Comparison of ENCODE assay signal across 14 mouse cellular contexts in genomic region chr1:136052547-136052946, GRCm38 (mm10). TPM values are rescaled to one million over a fixed set of nuclear protein-coding genes. Genes with fewer than 3 reads are reported as not detected.
DNase-seq lines count a peak whose midpoint lies in the region; ATAC-seq and TF ChIP-seq lines count a peak whose summit lies in the region.
"Had no signal": no experiment of that assay in that cellular context is flagged by ENCODE, and none has a peak within 500 bp of the region (broad histone marks: within the 10 kb centered on the region; RNA-seq: fewer than 3 reads in every experiment).

Gene Cacna1s (plus strand): TSS chr1:136052750.

- H3K4me3 ChIP-seq in embryonic facial prominence, embryonic 13.5 days: no peak within 1 kb of the TSS
- no peak within 1 kb of the TSS for H3K4me3 ChIP-seq in embryonic facial prominence, embryonic 10.5 days
- no peak within 1 kb of the TSS for H3K4me3 ChIP-seq in hindbrain, embryonic 15.5 days
- no peak within 1 kb of the TSS for H3K4me3 ChIP-seq in hindbrain, embryonic 16.5 days (ENCODE audit: low read length)
- H3K4me3 ChIP-seq in stomach, embryonic 14.5 days (ENCODE audit: low read depth, low read length): no peak within 1 kb of the TSS
- H3K4me3 ChIP-seq in stomach, postnatal 0 days (ENCODE audit: low read depth, low read length): no peak within 1 kb of the TSS

- H3K27ac ChIP-seq in embryonic facial prominence, embryonic 13.5 days: no peak within 1 kb of the TSS
- no peak within 1 kb of the TSS for H3K27ac ChIP-seq in embryonic facial prominence, embryonic 10.5 days (replicated peaks)
- H3K27ac ChIP-seq in hindbrain, embryonic 15.5 days (replicated peaks): no peak within 1 kb of the TSS
- H3K27ac ChIP-seq in hindbrain, embryonic 16.5 days (ENCODE audit: low read depth, low read length): no peak within 1 kb of the TSS
- no peak within 1 kb of the TSS for H3K27ac ChIP-seq in stomach, embryonic 14.5 days (ENCODE audit: low read length)
- no peak within 1 kb of the TSS for H3K27ac ChIP-seq in stomach, postnatal 0 days (replicated peaks)
- H3K27ac ChIP-seq: embryonic facial prominence, embryonic 12.5 days; macrophage had no signal

- no peak within 1 kb of the TSS for H3K9ac ChIP-seq in embryonic facial prominence, embryonic 13.5 days
- H3K9ac ChIP-seq in hindbrain, embryonic 15.5 days: no peak within 1 kb of the TSS
- H3K9ac ChIP-seq in hindbrain, embryonic 16.5 days (ENCODE audit: low read depth, low read length): no peak within 1 kb of the TSS
- H3K9ac ChIP-seq in stomach, embryonic 14.5 days (replicated peaks; ENCODE audit: low read depth, low read length): 0 out of 2 replicates have a peak within 1 kb of the TSS, but pooled peaks have one; percentile 14
- no peak within 1 kb of the TSS for H3K9ac ChIP-seq in stomach, postnatal 0 days (ENCODE audit: low read length)

- peaks cover 18% of the 10 kb centered on the region for H3K4me1 ChIP-seq in embryonic facial prominence, embryonic 13.5 days
- H3K4me1 ChIP-seq in embryonic facial prominence, embryonic 10.5 days: peaks cover 26% of the 10 kb centered on the region
- H3K4me1 ChIP-seq in hindbrain, embryonic 15.5 days (replicated peaks): peaks cover 28% of the 10 kb centered on the region
- peaks cover 20% of the 10 kb centered on the region for H3K4me1 ChIP-seq in hindbrain, embryonic 16.5 days (ENCODE audit: control insufficient read depth, insufficient read depth, low read depth, low read length)
- peaks cover 12% of the 10 kb centered on the region; the same call in 1 of the 2 replicates for H3K4me1 ChIP-seq in stomach, embryonic 14.5 days (ENCODE audit: control insufficient read depth, insufficient read depth, low read length)
- H3K4me1 ChIP-seq in stomach, postnatal 0 days (replicated peaks; ENCODE audit: control insufficient read depth, insufficient read depth): no peaks in the 10 kb centered on the region

- WGBS in embryonic facial prominence, embryonic 13.5 days: 28% methylated on average over 11 of the region's 11 CpGs
- WGBS in embryonic facial prominence, embryonic 10.5 days: 24% methylated on average over 11 of the region's 11 CpGs
- 47% methylated on average over 11 of the region's 11 CpGs for WGBS in hindbrain, embryonic 15.5 days
- WGBS in hindbrain, embryonic 16.5 days: 53% methylated on average over 11 of the region's 11 CpGs
- WGBS in stomach, embryonic 14.5 days: 45% methylated on average over 11 of the region's 11 CpGs
- 62% methylated on average over 11 of the region's 11 CpGs for WGBS in stomach, postnatal 0 days

- H3K27me3 ChIP-seq in embryonic facial prominence, embryonic 13.5 days: peaks cover 59% of the 10 kb centered on the region
- H3K27me3 ChIP-seq in embryonic facial prominence, embryonic 10.5 days (replicated peaks; ENCODE audit: low read depth, poor library complexity, severe bottlenecking): peaks cover 80% of the 10 kb centered on the region
- peaks cover 31% of the 10 kb centered on the region for H3K27me3 ChIP-seq in hindbrain, embryonic 15.5 days
- peaks cover 17% of the 10 kb centered on the region for H3K27me3 ChIP-seq in hindbrain, embryonic 16.5 days (replicated peaks; ENCODE audit: control insufficient read depth, insufficient read depth, low read length)
- H3K27me3 ChIP-seq in stomach, embryonic 14.5 days (ENCODE audit: control insufficient read depth, insufficient read depth, low read length): peaks cover 15% of the 10 kb centered on the region
- H3K27me3 ChIP-seq in stomach, postnatal 0 days (ENCODE audit: control insufficient read depth, insufficient read depth, low read length): no peaks in the 10 kb centered on the region

- peak within 1 kb of the TSS; percentile 64; the same call in 1 of the 2 replicates for H3K4me2 ChIP-seq in embryonic facial prominence, embryonic 13.5 days
- H3K4me2 ChIP-seq in hindbrain, embryonic 15.5 days: peak within 1 kb of the TSS; percentile 69; the same call in 1 of the 2 replicates
- H3K4me2 ChIP-seq in hindbrain, embryonic 16.5 days (ENCODE audit: low read length): no peak within 1 kb of the TSS
- H3K4me2 ChIP-seq in stomach, embryonic 14.5 days (replicated peaks; ENCODE audit: low read depth, low read length): no peak within 1 kb of the TSS
- H3K4me2 ChIP-seq in stomach, postnatal 0 days (replicated peaks; ENCODE audit: low read depth): no peak within 1 kb of the TSS

- no peaks in the 10 kb centered on the region for H3K36me3 ChIP-seq in embryonic facial prominence, embryonic 13.5 days
- no peaks in the 10 kb centered on the region for H3K36me3 ChIP-seq in embryonic facial prominence, embryonic 10.5 days (replicated peaks)
- no peaks in the 10 kb centered on the region for H3K36me3 ChIP-seq in hindbrain, embryonic 15.5 days
- no peaks in the 10 kb centered on the region for H3K36me3 ChIP-seq in hindbrain, embryonic 16.5 days (ENCODE audit: control insufficient read depth, insufficient read depth, low read length)
- H3K36me3 ChIP-seq in stomach, embryonic 14.5 days (ENCODE audit: control insufficient read depth, insufficient read depth, low read length): no peaks in the 10 kb centered on the region
- no peaks in the 10 kb centered on the region for H3K36me3 ChIP-seq in stomach, postnatal 0 days (ENCODE audit: control insufficient read depth, insufficient read depth, low read length)
- H3K36me3 ChIP-seq: embryonic facial prominence, embryonic 12.5 days had no signal

- no peak for DNase-seq in embryonic facial prominence, embryonic 10.5 days (ENCODE audit: low spot score)
- DNase-seq in stomach, postnatal 0 days (ENCODE audit: low spot score): no peak
- DNase-seq in embryo, embryonic 11 days: no peak
- DNase-seq in lung, postnatal 36 days: no peak
- DNase-seq: adrenal gland, adult 8-10 months; kidney, adult 11 months; liver, postnatal 0 days had no signal

- TF ChIP-seq CTCF in stomach, postnatal 0 days (IDR thresholded peaks at IDR 0.05; ENCODE audit: low read depth): no peak

- no peak for TF ChIP-seq EP300 in stomach, postnatal 0 days (optimal IDR thresholded peaks at IDR 0.05)

- H3K9me3 ChIP-seq in embryonic facial prominence, embryonic 13.5 days: no peaks in the 10 kb centered on the region
- H3K9me3 ChIP-seq in embryonic facial prominence, embryonic 10.5 days: no peaks in the 10 kb centered on the region
- H3K9me3 ChIP-seq in hindbrain, embryonic 15.5 days: no peaks in the 10 kb centered on the region
- no peaks in the 10 kb centered on the region for H3K9me3 ChIP-seq in hindbrain, embryonic 16.5 days (ENCODE audit: control insufficient read depth, low read length)
- no peaks in the 10 kb centered on the region for H3K9me3 ChIP-seq in stomach, embryonic 14.5 days (ENCODE audit: control insufficient read depth, low read depth, low read length)
- H3K9me3 ChIP-seq in stomach, postnatal 0 days (ENCODE audit: control insufficient read depth, low read length): no peaks in the 10 kb centered on the region
- H3K9me3 ChIP-seq: embryonic facial prominence, embryonic 12.5 days had no signal

- no peak for ATAC-seq in embryonic facial prominence, embryonic 13.5 days (ENCODE audit: insufficient number of reproducible peaks, insufficient read depth, low FRiP score, low TSS enrichment, low read depth)
- no peak for ATAC-seq in hindbrain, embryonic 15.5 days (ENCODE audit: low FRiP score, low read depth)
- no peak for ATAC-seq in hindbrain, embryonic 16.5 days
- no peak for ATAC-seq in stomach, embryonic 14.5 days (ENCODE audit: insufficient number of reproducible peaks, insufficient read depth, low FRiP score, low read depth)
- ATAC-seq in stomach, postnatal 0 days (ENCODE audit: low FRiP score, low TSS enrichment): no peak
- ATAC-seq: forebrain, embryonic 16.5 days; liver, postnatal 0 days had no signal

RNA-seq across cellular contexts. Expression of gene Cacna1s, which starts in this region (rescaled TPM):
- polyA plus RNA-seq in embryonic facial prominence, embryonic 13.5 days (2015; fragmentation: Nextera tagmentation; extraction: Ambion mirVana): 0.70 and 1.3 TPM in 2 replicates
- 0.06 and 0.16 TPM in 2 replicates for polyA plus RNA-seq in embryonic facial prominence, embryonic 10.5 days (2016; fragmentation: Nextera tagmentation; extraction: Ambion mirVana)
- 0.32 TPM in 1 of 2 replicates, not detected in the other for polyA plus RNA-seq in hindbrain, embryonic 15.5 days (2015; fragmentation: Nextera tagmentation; extraction: Ambion mirVana)
- polyA plus RNA-seq in hindbrain, embryonic 16.5 days (2015; fragmentation: Nextera tagmentation; extraction: Ambion mirVana): 0.45 and 0.66 TPM in 2 replicates
- not detected in 2 replicates for polyA plus RNA-seq in stomach, embryonic 14.5 days (2014; fragmentation: Nextera tagmentation; extraction: Ambion mirVana)
- 0.18 TPM in 1 of 2 replicates, not detected in the other for polyA plus RNA-seq in stomach, postnatal 0 days (2015; fragmentation: Nextera tagmentation; extraction: Ambion mirVana)
- polyA plus RNA-seq: liver, postnatal 0 days; macrophage had no signal

Comparison
In these comparisons a context has a peak if more than half of its experiments do, and no peak if none do; other contexts are left out.
1. H3K4me2 ChIP-seq: peak in embryonic facial prominence, embryonic 13.5 days (single experiment) and hindbrain, embryonic 15.5 days (single experiment); none in hindbrain, embryonic 16.5 days (single experiment), stomach, embryonic 14.5 days (single experiment) and stomach, postnatal 0 days (single experiment).